Mouse (Mus musculus): ENCODE data around the gene Piezo1.

Gene Piezo1

DNA sequence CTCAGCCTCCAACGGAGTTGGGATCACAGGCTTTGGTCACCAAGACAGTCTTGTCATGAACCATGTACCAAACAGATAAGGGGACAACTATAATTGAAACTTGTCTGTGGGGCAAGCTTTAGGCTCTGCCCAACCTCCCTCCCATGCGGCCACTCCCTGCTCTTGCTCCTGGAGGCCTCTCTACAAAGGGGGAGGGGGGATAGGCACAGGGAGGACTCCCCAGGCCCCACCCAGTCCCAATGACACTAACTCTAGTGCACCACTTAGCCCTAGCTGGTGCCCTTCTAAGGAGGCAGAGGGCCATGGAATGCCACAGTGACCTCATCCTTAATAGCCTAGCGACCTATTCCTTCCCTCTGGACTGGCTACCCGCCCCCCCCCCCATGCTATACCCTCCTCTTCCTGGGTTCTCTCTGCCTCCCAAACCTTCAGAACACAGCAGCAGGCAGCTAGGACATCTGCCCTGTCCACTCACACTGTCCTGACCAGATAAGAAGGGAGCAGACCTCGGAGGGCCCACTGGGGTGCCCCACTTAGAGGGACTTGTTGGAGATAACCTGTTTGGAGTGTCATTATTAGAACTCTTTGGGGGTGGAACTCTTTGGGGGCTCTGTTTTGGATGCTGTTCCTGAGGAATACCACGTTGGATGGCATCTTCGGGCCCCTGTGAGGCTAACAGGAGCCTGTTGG lies 4.9 kb downstream of the Piezo1 start:
- 95% methylated on average over 7 of the region's 7 CpGs for WGBS

DNA sequence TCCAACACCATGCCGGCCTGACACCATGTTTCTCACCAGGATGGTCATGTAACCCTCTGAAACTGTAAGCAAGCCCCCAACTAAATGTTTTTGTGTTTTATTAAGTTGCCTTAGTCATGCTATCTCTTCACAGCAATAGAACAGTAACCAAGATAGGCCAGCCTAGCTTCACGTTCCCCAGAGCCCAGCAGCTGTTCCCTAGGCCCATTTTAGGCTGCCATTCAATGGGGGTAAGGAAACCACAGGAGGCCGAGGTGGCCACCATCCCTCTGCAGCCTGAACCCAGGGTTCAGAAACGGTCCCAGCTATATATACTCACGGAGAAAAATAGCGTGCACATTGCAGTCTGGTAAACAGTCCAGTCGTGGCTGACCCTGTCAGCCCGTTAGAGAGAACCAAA lies 7.0 kb downstream of the Piezo1 start:
- WGBS = 88% methylated on average over 8 of the region's 8 CpGs

DNA sequence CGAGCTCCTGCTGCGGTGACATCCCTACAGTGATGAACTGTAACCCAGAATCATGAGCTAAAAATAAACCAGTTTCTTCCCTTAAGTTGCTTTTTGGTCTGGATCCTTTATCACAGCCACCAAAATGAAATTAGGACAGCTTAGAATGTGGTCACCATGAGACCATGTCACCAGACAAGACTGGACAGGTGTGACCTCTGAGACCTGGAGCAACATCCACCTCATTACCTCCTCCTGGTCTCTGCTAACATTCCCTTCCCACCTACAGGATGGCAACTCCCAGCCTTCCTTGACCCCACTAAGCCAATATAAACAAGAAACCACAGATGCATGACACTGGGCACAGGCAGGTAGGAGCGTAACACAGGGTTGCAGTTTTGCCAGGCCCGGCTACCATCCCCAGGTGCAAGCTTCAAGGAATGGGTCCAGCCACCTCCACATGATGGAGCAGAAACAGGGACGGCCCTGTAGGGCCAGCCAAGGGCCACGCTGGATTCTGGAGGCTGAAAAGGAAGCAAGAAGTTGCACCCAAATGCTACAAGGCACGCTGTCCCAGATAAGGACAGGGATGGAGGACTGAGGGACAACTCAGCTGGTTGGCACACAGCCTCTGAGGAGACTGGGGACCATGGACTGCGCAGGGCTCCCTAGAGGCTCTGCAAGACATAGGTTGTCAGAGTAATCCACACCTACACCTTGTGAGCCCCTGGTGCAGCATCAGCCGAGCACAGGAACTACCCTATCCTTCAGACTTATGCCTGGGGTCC lies 12.6 kb downstream of the Piezo1 start:
- 90% methylated on average over 9 of the region's 9 CpGs for WGBS

DNA sequence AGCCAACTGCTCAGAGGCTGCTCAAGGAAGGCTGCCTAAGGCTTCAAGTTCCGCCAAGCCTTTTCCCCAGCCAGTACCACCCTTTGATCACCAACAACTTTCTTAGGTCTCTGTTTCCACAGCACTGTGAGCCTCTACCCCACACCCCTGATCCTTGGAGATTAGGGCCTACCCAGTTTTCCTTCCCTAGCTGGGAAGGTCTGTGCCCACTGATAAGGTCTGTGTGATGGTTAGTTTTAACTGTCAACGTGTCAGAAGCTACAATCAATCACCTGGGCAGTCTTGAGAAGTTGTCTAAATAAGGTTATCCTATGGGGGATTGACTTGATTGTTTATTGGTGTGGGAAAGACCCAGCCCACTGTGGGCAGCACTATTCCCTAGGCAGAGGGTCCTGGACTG lies 13.3 kb downstream of the Piezo1 start:
- WGBS = 83% methylated on average over 2 of the region's 2 CpGs

DNA sequence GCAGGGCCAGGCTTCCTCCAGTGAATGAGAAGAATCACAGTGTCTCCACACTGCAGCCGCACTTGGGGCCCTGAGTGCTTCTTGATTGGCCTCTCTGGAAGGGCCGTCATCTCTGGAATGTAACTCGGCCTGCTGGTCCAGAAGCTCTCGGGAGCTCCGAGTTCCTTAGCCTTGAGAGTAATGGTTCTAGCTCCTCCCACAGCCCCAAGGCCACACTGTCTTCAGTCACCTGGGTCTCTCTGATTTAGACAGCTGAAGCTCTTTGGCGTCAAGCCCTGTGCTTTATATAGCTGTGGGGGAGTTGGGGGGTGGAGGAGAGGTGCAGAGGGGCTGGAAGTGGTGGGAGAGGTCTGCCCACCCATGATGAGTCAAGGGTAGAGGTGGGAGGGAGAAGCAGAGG lies 14.1 kb downstream of the Piezo1 start:
- 64% methylated on average over 6 of the region's 6 CpGs for WGBS

DNA sequence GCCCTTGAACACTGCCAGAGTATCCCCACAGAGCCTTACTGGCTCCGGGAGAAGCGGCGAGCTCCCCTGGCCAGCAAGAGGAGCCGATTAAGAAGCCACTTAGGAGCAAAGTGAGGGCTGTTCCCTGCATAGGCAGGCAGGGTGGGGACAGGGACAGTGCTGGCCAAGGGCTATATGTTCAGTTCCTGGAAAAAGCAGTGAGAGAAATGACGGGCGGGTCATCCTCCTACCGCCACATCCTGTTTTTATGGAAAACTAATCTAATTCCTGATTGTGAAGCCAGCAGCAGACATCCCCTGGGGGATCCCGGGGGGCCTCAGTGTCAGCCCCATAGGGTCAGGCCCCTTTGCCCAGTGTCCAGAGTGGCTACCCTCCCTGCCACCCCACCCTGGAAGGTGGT lies 19.8 kb downstream of the Piezo1 start:
- 88% methylated on average over 8 of the region's 8 CpGs for WGBS

DNA sequence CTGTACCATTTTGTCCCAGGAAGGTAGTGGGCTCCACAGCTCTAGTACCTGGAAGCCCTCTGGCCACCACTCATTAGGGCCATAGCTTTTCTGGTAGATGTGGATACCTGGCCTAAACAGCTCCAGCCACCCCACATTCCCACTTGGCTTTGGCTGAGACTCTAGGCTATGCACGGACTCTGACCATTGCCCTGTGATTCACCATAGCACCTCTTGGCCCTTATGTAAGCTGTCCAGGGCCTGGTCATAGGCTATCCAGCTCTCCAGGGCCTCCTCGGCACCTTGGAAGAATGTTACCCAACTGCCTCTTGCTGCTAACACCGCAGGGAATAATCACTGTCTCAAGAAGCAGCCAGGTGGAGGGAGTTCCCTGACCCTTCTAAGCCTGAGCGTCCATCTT lies 22.0 kb downstream of the Piezo1 start:
- WGBS = 96% methylated on average over 4 of the region's 4 CpGs

DNA sequence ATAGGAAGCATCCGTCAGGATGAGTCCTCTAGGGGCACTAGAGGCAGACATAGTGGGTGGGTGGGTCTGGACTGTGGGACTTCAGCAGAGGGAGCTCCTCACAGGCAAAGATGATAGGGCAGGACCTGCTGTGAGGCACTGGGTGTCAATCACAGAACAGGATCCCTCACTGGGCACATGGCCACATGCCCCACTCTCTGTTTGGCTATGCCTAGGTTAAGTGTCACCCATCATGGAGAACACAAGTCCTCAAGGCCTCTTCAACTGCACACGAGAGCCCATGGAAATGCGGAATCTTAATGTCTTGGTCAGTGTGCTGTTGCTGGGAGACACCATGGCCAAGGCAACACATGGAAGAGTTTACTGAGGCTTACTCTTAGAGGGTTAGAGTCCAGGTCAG lies 23.2 kb downstream of the Piezo1 start:
- WGBS = 97% methylated on average over 3 of the region's 3 CpGs

DNA sequence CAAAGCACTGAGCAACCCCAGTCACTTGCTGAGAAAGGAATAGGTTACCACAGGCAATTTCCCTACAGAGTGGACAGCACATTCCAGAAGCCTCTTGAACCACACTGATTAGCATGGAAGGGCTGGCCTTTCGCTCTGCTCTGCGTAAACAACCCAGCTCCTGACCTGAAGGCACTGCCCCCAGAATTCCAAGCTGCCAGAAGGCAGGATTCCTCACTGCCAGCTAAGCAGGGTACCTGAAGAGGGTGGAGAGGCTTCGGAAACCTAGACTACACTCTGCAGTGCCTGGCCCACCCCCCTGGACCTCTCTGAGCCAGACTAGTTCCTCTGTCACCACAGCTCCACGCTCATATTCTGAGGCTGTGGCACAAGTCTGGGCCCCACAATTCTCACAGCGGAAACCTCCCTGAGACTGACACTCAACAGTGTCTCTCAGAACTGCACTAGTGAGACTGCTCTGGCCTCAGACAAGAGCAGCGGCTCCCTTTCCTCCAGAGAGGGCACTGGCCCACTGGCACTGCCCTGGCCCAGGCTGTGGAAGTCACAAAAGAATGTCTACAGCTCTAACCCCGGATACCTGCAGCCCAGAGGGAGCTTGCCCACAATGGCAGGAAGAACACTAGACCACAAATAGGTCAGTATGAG lies 24.5 kb downstream of the Piezo1 start:
- WGBS = 82% methylated on average over 7 of the region's 7 CpGs

DNA sequence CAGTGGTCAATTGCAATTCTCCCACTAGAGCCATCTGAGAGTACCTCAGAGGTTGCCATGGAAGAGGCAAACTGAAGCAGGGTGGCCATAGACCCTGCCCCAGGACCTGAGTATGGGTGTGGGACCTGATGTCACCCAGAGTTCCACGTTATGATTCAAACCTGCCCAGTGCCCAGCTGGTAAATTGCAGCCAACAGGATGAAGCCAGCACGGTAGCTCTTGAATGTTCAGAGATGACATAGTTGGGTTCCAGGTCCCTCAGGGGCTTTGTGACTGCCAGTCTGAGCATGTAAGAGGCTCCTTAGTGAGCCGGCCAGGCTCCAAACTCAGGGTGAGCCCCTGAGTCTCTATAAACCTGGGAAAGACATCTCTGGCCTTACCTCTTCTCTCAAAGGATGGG lies 25.0 kb downstream of the Piezo1 start:
- WGBS = 72% methylated on average over 3 of the region's 3 CpGs

DNA sequence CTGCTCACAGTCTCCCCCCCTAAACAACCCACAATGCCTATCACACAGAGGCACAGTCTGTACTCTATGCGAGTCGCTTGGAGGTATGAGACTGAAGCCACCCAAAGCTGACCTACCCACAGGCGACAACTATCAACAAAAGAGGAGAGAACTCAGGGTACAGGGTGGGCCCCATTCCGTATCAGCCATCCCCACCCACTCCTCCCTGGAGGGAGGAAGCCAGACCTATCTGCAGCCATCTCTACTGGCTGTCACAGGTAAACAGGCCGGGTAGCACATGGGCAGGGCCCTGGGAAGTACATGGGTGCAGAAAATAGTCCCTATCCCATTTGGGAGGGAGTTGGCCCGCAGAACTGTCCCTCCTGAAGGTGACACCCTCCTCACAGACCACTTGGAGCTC lies 26.1 kb downstream of the Piezo1 start:
- 85% methylated on average over 6 of the region's 6 CpGs for WGBS

DNA sequence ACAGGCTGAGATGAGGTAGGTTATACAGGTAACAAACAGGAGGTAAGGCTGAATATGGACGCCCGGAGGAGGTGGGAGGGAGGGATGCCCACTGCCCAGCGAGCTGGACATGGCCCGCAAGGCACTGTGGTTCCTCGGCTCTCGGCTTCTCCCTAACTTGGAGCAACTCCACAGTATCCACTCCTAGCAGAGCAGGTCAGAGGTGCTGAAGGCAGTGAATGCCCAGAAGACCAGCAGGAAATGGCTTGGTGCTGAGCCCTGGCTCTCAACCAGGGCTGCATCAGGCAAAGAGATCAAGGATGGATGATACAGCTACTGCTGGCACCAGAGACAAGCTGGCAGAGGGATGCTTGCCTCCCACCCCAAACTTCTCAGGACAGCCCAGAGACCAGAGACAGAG lies 26.6 kb downstream of the Piezo1 start:
- WGBS = 48% methylated on average over 6 of the region's 6 CpGs

DNA sequence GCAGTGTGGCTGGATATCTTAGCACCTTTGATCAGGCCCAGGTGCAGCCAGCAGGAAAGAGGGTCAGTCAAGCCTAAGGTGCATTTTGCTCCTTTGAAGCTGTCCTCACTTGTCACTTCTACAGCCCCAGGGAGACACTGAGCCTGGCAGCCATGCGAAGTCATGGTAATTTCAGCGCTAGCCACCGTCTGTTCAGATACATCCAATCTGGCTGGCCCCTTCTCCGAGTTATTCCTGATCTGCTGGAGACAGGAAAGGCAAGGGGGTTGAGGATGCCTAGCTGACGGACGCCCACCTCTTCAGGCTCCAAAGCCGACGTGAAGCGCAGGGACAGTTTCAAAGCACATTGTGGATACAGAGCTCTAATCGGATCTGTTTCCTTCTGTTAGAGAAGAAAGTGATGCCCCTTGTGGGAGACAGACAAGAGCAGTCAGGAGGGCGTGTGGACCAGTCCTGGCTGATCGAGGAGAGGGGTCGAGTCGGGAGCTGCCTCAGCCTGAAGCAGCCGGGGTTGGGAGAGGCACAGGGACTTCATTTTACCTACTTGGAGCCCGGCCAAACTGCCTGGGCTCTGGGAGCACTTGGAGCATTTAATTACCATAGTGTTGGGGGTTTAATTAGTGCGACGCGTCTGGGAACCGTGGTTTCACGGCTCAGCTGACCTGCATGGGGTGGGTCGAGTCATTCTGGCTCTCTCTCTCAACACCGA lies 27.3 kb downstream of the Piezo1 start:
- WGBS = 12% methylated on average over 23 of the region's 23 CpGs

DNA sequence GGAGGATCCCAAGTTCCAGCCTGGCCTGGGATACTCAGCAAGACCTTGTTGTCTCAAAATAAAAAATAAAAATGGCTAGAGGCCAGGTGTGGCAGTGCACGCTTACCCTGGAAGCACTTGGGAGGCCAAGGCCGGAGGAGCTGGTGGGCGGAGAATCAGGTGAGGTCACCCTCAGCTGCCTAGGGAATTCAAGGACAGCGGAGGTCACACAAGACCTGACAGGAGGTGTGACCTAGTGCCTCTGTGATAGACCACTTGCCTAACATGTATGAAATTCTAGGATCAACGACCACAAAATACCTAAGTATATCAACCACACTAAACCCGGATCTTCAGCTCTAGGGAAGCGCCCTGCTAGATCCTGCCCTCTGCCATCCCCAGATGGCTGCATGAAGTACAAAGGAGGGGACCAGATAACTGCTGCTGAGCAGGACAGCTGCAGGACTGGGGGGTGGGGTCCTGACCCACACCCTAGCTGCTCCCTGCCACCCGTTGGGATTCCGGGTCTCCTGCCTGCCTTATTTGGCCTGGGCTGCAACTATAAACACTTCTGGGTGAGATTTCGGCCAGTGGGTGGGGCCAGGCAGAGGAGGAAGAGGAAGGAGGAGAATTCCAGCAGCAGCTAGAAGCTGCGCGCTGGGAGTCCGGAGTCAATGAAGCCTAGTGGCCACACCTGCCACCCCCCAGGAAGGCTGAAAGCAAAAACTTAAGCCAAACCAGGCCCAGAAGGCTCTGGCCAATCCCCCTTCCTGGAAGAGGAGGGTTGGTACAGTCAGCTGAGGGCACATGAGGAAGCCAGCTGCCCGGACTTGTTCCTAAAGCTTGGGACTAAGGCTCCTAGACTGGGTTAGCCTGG lies 28.1 kb downstream of the Piezo1 start:
- 76% methylated on average over 14 of the region's 14 CpGs for WGBS

DNA sequence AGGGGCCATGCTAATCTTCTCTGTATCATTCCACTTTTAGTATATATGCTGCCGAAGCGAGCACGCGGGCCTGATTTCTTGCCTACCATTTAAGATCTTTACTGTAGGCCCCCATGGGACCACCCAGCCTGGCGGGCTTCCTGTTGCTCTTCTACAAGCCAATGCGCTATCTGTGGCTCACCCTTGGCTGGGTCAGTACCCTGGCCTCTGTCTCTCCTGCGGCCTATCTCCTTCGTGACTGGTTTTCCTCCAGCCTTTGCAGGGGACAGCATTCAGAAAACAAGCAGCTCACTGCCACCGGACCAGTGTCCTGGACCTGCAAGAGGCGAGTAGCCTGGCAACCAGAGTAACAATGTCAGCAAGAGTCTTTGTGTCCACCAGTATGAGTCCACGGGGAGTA lies 30.5 kb downstream of the Piezo1 start:
- 79% methylated on average over 11 of the region's 11 CpGs for WGBS

DNA sequence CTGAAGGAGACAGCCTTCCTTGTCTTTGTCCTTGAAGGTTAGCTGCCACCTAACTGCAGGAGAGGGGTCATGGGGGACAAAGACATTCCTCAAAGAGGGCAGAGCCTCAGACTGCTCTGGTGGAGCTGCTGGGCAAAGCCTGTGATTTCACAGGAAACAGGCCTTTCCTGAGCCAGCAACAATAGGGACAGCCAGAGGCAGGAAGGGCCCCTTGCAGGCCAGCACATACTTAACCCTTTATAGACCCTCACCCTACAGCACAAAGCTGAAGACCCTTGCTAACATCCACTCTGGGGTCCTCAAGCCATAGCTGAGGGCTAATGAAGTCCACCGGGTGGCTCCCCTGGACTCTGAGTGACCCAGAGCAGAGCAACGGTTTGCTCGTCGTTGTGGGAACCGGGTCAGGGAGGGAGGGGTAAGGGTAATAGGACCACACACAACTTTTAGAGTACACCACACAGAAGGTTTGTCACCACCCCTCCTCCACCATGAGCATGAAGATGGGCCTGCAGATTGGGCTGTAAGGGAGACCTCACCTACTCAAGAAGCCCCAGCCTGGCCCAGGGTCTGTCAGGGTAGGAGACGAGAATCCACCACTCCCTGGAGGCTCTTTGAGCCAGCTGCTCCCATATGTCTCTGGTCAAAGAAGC lies 33.5 kb downstream of the Piezo1 start:
- 68% methylated on average over 6 of the region's 6 CpGs for WGBS

DNA sequence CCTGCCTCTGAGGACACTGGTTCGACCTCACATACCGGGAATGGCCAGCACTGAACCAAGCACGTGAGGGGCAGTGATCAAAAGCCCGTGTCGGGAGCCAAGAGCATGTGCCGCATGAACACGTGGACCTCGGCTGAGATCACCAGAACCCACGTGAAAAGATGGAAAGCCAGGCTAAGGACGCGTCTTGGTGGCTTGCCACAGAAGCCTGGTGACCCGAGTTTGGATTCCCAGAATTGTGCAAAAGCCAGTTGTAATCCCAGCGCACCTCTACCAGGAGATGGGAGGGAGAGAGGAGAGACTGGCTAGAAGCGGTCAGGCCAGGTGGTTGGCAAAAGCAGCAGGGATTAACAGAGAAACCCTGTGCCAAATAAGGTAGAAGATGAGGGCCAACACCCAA lies 35.4 kb downstream of the Piezo1 start:
- WGBS = 92% methylated on average over 14 of the region's 14 CpGs

DNA sequence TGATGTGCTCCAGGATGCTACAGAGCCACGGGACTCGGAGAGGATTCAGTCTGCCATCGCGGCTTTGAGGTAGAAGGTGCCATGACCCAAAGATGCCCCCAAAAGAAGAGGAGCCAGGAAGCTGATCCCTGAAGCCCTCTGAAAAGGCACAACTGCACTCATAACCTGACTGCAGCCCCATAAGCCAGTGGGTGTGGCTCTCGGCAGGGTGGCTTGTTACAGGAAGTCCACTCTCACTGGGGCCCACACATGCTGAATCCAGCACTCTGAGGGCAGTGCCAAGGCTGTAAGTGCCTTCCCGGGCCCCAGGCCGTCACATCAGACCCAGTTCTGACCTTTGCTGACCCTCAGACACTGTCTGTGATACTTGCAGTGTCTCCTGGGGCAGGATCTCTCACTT lies 38.7 kb downstream of the Piezo1 start:
- 78% methylated on average over 7 of the region's 7 CpGs for WGBS

DNA sequence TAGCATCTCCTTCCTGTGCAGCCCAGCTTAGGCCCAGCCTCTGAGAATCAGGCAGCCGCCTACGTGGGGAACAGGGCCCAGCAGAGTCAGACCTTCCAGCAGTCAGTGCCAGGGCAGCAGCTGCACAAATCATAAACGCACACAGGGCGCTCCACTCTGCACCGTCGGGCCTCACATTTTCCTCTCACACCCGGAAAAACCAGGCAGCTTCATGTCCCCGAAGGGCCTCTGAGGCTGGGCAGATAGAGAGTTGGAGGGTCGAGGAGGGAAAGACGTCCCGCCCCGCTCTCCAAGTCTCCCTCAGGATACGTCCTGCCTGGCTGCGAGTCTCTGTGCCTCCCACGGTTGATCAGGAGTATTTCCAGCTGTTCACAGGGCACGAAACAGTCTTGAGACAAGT lies 39.6 kb downstream of the Piezo1 start:
- 79% methylated on average over 16 of the region's 16 CpGs for WGBS

DNA sequence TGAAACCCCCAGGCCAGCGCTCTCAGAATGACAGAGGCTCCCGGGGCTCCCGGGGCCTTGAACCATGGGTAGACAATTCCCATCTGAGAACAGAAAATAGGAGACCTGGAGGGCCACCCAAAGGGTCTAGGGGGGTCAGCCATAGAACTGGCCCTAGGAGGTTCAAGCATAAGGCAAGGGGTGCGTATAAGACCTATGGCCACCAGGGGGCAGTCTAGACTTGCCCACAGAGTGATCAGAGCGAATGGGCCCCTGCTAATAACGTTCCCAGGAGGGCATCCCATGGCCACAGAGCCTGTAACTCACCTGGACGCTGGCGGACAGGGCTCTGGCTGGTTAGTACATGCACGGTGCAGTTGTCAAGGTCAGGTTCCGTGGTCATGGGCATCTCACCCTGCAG lies 50.3 kb downstream of the Piezo1 start:
- 35% methylated on average over 10 of the region's 10 CpGs for WGBS

DNA sequence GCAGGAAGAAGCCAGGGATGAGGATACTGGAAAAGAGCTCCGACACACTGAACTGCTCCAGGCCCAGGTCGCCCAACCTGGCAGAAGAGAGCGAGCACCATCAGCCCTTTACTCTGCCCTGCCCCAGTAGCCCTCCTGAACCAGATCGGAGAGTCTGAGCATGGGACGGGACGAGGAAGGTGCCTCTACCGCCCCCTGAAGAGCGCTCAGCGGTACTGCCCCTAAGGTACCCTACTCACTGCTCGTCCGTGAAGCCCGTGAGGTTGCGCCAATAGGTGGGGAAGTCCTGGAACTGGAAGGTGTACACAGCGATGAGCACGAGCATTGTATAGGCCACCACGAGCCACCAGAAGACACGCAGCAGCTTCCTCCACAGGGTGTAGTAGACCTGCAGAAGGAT lies 53.2 kb downstream of the Piezo1 start:
- 71% methylated on average over 17 of the region's 17 CpGs for WGBS

Data from cerebral cortex, adult 2 months (tissue).